Mouse (Mus musculus): ENCODE data around the gene Grpel1. TPM values are rescaled to one million over a fixed set of nuclear protein-coding genes. Genes with fewer than 3 reads are reported as not detected.

The Grpel1 gene
- total RNA-seq, 1 experiment = 45.0 TPM

- no peak overlapping the region for H3K27ac ChIP-seq (ENCODE audit: insufficient read depth, low read depth, low read length, poor library complexity, severe bottlenecking)
- in situ Hi-C loops (cut with MboI; ENCODE audit: low sequenced_read_pairs in 2 of 2, unreplicated experiment in 2 of 2) = loop anchor here (5.0 to 10.0 kb wide), 2 partner anchors 121 to 284 kb away; partner anchors contain the start of gene Bloc1s4 (in 2 of the 2)
- no peak overlapping the region for H3K4me3 ChIP-seq (ENCODE audit: insufficient read depth in 1 of 2, low read depth in 1 of 2, low read length in 2 of 2, poor library complexity in 1 of 2, severe bottlenecking in 1 of 2)
- no peak overlapping the region for H3K9ac ChIP-seq (ENCODE audit: insufficient read depth, low read depth, low read length, poor library complexity, severe bottlenecking)
- TF ChIP-seq MAFK (IDR thresholded peaks at IDR 0.05; ENCODE audit: insufficient read depth, low read depth, low read length) = no peak
- TF ChIP-seq CHD2 (IDR thresholded peaks at IDR 0.05; ENCODE audit: low read depth, low read length) = no peak
- TF ChIP-seq HCFC1 (IDR thresholded peaks at IDR 0.05; ENCODE audit: borderline replicate concordance, insufficient read depth, low read length) = no peak
- no peak for TF ChIP-seq ZC3H11A (IDR thresholded peaks at IDR 0.05; ENCODE audit: borderline replicate concordance, low read depth, low read length)
- TF ChIP-seq ZNF384 (IDR thresholded peaks at IDR 0.05; ENCODE audit: low read depth, low read length) = no peak
- H3K4me1 ChIP-seq (ENCODE audit: control insufficient read depth in 2 of 2, insufficient read depth in 2 of 2, low read length in 2 of 2, poor library complexity in 1 of 2) = peaks cover 0 to 3% of the 10 kb centered on the region in 2 experiments; a peak in 1 of 4 replicates
- H3K36me3 ChIP-seq (ENCODE audit: control insufficient read depth, insufficient read depth, low read length, poor library complexity, severe bottlenecking) = no peaks in the 10 kb centered on the region
- no peak for DNase-seq (ENCODE audit: low read depth, low spot score)
- H3K9me3 ChIP-seq (ENCODE audit: control insufficient read depth, insufficient read depth, low read depth, low read length) = no peaks in the 10 kb centered on the region
Measured at GRCm38 (mm10) chr5:36461231-36461630, 3.6 kb upstream of the Grpel1 start.

GRCm38 (mm10) chr5:36462810-36463209 is 2.0 kb upstream of the Grpel1 start:
- TF ChIP-seq MAFK (IDR thresholded peaks at IDR 0.05; ENCODE audit: insufficient read depth, low read depth, low read length) = no peak
- TF ChIP-seq CHD2 (IDR thresholded peaks at IDR 0.05; ENCODE audit: low read depth, low read length) = no peak
- TF ChIP-seq HCFC1 (IDR thresholded peaks at IDR 0.05; ENCODE audit: borderline replicate concordance, insufficient read depth, low read length) = no peak
- 0 out of 2 replicates have a peak, but pooled peaks have one; percentile 25 for TF ChIP-seq ZNF384 (IDR thresholded peaks at IDR 0.05; ENCODE audit: low read depth, low read length)
- peak; percentile 82; the same call in 1 of the 2 replicates for TF ChIP-seq ZC3H11A (IDR thresholded peaks at IDR 0.05; ENCODE audit: borderline replicate concordance, low read depth, low read length)
- in situ Hi-C loops (cut with MboI; ENCODE audit: low sequenced_read_pairs in 2 of 2, unreplicated experiment in 2 of 2) = loop anchor here (5.0 to 10.0 kb wide), 2 partner anchors 119 to 282 kb away; partner anchors contain the start of gene Bloc1s4 (in 2 of the 2)
- no peak overlapping the region for H3K27ac ChIP-seq (ENCODE audit: insufficient read depth, low read depth, low read length, poor library complexity, severe bottlenecking)

GRCm38 (mm10) chr5:36463391-36463790 is 1.4 kb upstream of the Grpel1 start:
- no peak for DNase-seq (ENCODE audit: low read depth, low spot score)
- no peak for TF ChIP-seq CHD2 (IDR thresholded peaks at IDR 0.05; ENCODE audit: low read depth, low read length)
- TF ChIP-seq ZC3H11A (IDR thresholded peaks at IDR 0.05; ENCODE audit: borderline replicate concordance, low read depth, low read length) = no peak
- TF ChIP-seq ZNF384 (IDR thresholded peaks at IDR 0.05; ENCODE audit: low read depth, low read length) = no peak
- no peak for TF ChIP-seq MAFK (IDR thresholded peaks at IDR 0.05; ENCODE audit: insufficient read depth, low read depth, low read length)
- no peak for TF ChIP-seq HCFC1 (IDR thresholded peaks at IDR 0.05; ENCODE audit: borderline replicate concordance, insufficient read depth, low read length)
- H3K27ac ChIP-seq (ENCODE audit: insufficient read depth, low read depth, low read length, poor library complexity, severe bottlenecking) = no peak overlapping the region
- in situ Hi-C loops (cut with MboI; ENCODE audit: low sequenced_read_pairs in 2 of 2, unreplicated experiment in 2 of 2) = loop anchor here (5.0 to 10.0 kb wide), 2 partner anchors 119 to 281 kb away; partner anchors contain the start of gene Bloc1s4 (in 2 of the 2)
- H3K36me3 ChIP-seq (ENCODE audit: control insufficient read depth, insufficient read depth, low read length, poor library complexity, severe bottlenecking) = no peaks in the 10 kb centered on the region
- H3K9me3 ChIP-seq (ENCODE audit: control insufficient read depth, insufficient read depth, low read depth, low read length) = no peaks in the 10 kb centered on the region
- H3K4me1 ChIP-seq (ENCODE audit: control insufficient read depth in 2 of 2, insufficient read depth in 2 of 2, low read length in 2 of 2, poor library complexity in 1 of 2) = peaks cover 0 to 3% of the 10 kb centered on the region in 2 experiments; a peak in 1 of 4 replicates
- no peak overlapping the region for H3K4me3 ChIP-seq (ENCODE audit: insufficient read depth in 1 of 2, low read depth in 1 of 2, low read length in 2 of 2, poor library complexity in 1 of 2, severe bottlenecking in 1 of 2)
- no peak overlapping the region for H3K9ac ChIP-seq (ENCODE audit: insufficient read depth, low read depth, low read length, poor library complexity, severe bottlenecking)

More at GRCm38 (mm10) chr5:36462810-36463209, 2.0 kb upstream of the Grpel1 start:
- no peaks in the 10 kb centered on the region for H3K9me3 ChIP-seq (ENCODE audit: control insufficient read depth, insufficient read depth, low read depth, low read length)
- peak; percentile 76 for DNase-seq (ENCODE audit: low read depth, low spot score)
- no peak overlapping the region for H3K9ac ChIP-seq (ENCODE audit: insufficient read depth, low read depth, low read length, poor library complexity, severe bottlenecking)
- H3K4me1 ChIP-seq (ENCODE audit: control insufficient read depth in 2 of 2, insufficient read depth in 2 of 2, low read length in 2 of 2, poor library complexity in 1 of 2) = peaks cover 0 to 3% of the 10 kb centered on the region in 2 experiments; a peak in 1 of 4 replicates
- H3K4me3 ChIP-seq (ENCODE audit: insufficient read depth in 1 of 2, low read depth in 1 of 2, low read length in 2 of 2, poor library complexity in 1 of 2, severe bottlenecking in 1 of 2) = no peak overlapping the region
- H3K36me3 ChIP-seq (ENCODE audit: control insufficient read depth, insufficient read depth, low read length, poor library complexity, severe bottlenecking) = no peaks in the 10 kb centered on the region

- H3K36me3 ChIP-seq (ENCODE audit: control insufficient read depth, insufficient read depth, low read length, poor library complexity, severe bottlenecking) = peaks cover 15% of the 10 kb centered on the region
- H3K9ac ChIP-seq (ENCODE audit: insufficient read depth, low read depth, low read length, poor library complexity, severe bottlenecking) = peak overlapping the region; percentile 97
- TF ChIP-seq CHD2 (IDR thresholded peaks at IDR 0.05; ENCODE audit: low read depth, low read length) (no peak), ZC3H11A (IDR thresholded peaks at IDR 0.05; ENCODE audit: borderline replicate concordance, low read depth, low read length) (no peak), MAFK (IDR thresholded peaks at IDR 0.05; ENCODE audit: insufficient read depth, low read depth, low read length) (no peak)
- no peak for DNase-seq (ENCODE audit: low read depth, low spot score)
- H3K27ac ChIP-seq (ENCODE audit: insufficient read depth, low read depth, low read length, poor library complexity, severe bottlenecking) = no peak overlapping the region
- no peaks in the 10 kb centered on the region for H3K9me3 ChIP-seq (ENCODE audit: control insufficient read depth, insufficient read depth, low read depth, low read length)
- peak overlapping the region; percentile 88 to 98 for H3K4me3 ChIP-seq (ENCODE audit: insufficient read depth in 1 of 2, low read depth in 1 of 2, low read length in 2 of 2, poor library complexity in 1 of 2, severe bottlenecking in 1 of 2)
- peaks cover 0 to 3% of the 10 kb centered on the region in 2 experiments; a peak in 1 of 4 replicates for H3K4me1 ChIP-seq (ENCODE audit: control insufficient read depth in 2 of 2, insufficient read depth in 2 of 2, low read length in 2 of 2, poor library complexity in 1 of 2)
- in situ Hi-C loops (cut with MboI; ENCODE audit: low sequenced_read_pairs in 2 of 2, unreplicated experiment in 2 of 2) = loop anchor here (10.0 kb wide), 1 partner anchor 279 kb away; the partner anchor contains the start of gene Bloc1s4 (in 2 of the 2)
Measured at GRCm38 (mm10) chr5:36465889-36466288, 1.1 kb downstream of the Grpel1 start.
